Mouse (Mus musculus) ES-Bruce4 (cell line): ENCODE results near the gene Ankle2. TPM values are rescaled to one million over a fixed set of nuclear protein-coding genes. Genes with fewer than 3 reads are reported as not detected.

Source experiments
- H3K27ac ChIP-seq: 2 replicates; pipeline ENCODE4 v1.5.1; 2012; ENCODE audit warnings: low read length, inconsistent platforms; ENCODE audit not compliant: insufficient read depth
- H3K27me3 ChIP-seq: 2 replicates; pipeline ENCODE4 v1.6.1; 2012; ENCODE audit warnings: mild to moderate bottlenecking, low read length, inconsistent platforms; ENCODE audit not compliant: control insufficient read depth, poor library complexity, insufficient read depth, severe bottlenecking
- H3K36me3 ChIP-seq: 2 replicates; pipeline ENCODE4 v1.6.1; 2012; ENCODE audit warnings: inconsistent platforms, mild to moderate bottlenecking, low read length, moderate library complexity; ENCODE audit not compliant: control insufficient read depth, poor library complexity, insufficient read depth, severe bottlenecking
- H3K4me1 ChIP-seq: one replicate; pipeline ENCODE4 v1.8.1; 2011; ENCODE audit warnings: low read length; ENCODE audit not compliant: control insufficient read depth, insufficient read depth
- H3K4me3 ChIP-seq: 2 replicates; pipeline ENCODE4 v1.5.1; 2011; ENCODE audit warnings: low read depth, mild to moderate bottlenecking, low read length
- H3K9ac ChIP-seq: 2 replicates; pipeline ENCODE4 v1.6.1; 2012; ENCODE audit warnings: low read depth, mild to moderate bottlenecking, inconsistent platforms; ENCODE audit not compliant: poor library complexity, severe bottlenecking
- H3K9me3 ChIP-seq: replicated peaks from 2 replicates; pipeline ENCODE4 v1.6.1; 2012; ENCODE audit warnings: mild to moderate bottlenecking, low read length, inconsistent platforms; ENCODE audit not compliant: control insufficient read depth, poor library complexity, insufficient read depth, severe bottlenecking
- CTCF ChIP-seq: IDR thresholded peaks from one replicate; pipeline ENCODE4 v1.8.1; 2011; ENCODE audit warnings: low read depth, low read length
- EP300 ChIP-seq: IDR thresholded peaks from 2 replicates; pipeline ENCODE4 v1.6.1; 2011; ENCODE audit warnings: low read depth, low read length; ENCODE audit not compliant: insufficient read depth
- POLR2A ChIP-seq: IDR thresholded peaks from one replicate; pipeline ENCODE4 v1.8.1; 2011; ENCODE audit warnings: low read length; ENCODE audit not compliant: insufficient read depth
- polyA plus RNA-seq: library from polyadenylated mRNA; stranded (reverse); fragments of >200 nt; gene quantifications from 2 replicates; pipeline ENCODE4 v1.2.4, GENCODE M21; 2011; ENCODE audit warnings: low read depth; ENCODE audit not compliant: missing spikeins, insufficient read depth, insufficient read length

Gene Ankle2
- polyA plus RNA-seq, 1 experiment: 52.3 TPM

DNA sequence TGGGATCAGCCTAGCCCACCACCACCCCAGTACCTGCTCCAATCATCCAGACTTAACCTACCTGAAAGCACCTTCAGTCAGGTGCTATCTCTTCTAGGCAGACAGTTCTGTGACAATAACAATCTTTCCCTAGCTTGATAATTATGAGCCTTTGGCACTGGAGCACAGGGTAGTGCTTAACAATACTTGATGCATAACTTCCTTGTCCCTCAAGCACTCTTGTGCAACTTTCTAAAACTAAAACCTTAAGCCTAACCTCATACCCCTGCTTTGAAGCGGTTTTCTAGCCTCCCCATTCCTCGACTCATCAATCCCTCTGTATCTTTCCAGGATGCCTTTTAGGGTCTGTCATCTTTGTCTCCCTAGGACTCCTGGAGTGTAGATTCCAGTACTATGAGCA is 44.0 kb downstream of the Ankle2 start:
- no peaks in the 10 kb centered on the region for H3K4me1 ChIP-seq
- no peaks in the 10 kb centered on the region for H3K27me3 ChIP-seq
- H3K4me3 ChIP-seq: no peak overlapping the region
- H3K9ac ChIP-seq: no peak overlapping the region
- H3K36me3 ChIP-seq: no peaks in the 10 kb centered on the region
- no peak overlapping the region for H3K27ac ChIP-seq
- TF ChIP-seq EP300 (no peak), POLR2A (no peak), CTCF (no peak)
- no peaks in the 10 kb centered on the region for H3K9me3 ChIP-seq

DNA sequence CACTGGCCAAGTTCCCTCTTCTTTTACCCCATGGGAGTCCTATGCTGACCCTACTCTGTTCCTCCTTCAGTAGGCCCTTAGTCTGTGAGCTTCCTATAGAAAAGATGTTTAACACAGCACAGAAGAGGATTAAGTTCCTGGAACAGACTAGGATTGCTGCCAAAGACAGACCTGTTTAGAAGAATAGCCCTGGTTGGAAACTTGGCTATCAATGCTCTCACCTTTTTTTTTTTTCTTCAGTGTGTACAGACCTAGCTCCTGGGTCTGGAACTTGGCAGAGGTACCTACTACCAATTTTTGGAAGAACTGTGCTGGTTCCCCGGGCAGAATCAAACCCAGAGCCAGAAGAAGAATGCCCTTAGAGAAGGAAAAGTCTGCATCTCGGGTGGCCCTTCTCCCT is 45.6 kb downstream of the Ankle2 start:
- H3K36me3 ChIP-seq: 0 out of 2 replicates have a peak, but pooled peaks cover 3% of the 10 kb centered on the region
- no peaks in the 10 kb centered on the region for H3K4me1 ChIP-seq
- TF ChIP-seq POLR2A (no peak), CTCF (no peak)
- H3K27me3 ChIP-seq: no peaks in the 10 kb centered on the region
- no peak overlapping the region for H3K27ac ChIP-seq
- no peak overlapping the region for H3K4me3 ChIP-seq
- H3K9me3 ChIP-seq: no peaks in the 10 kb centered on the region
- no peak overlapping the region for H3K9ac ChIP-seq

GRCm38 (mm10) chr5:110276910-110277309 is 46.1 kb downstream of the Ankle2 start:
- H3K4me3 ChIP-seq: no peak overlapping the region
- no peak overlapping the region for H3K9ac ChIP-seq
- no peak overlapping the region for H3K27ac ChIP-seq
- H3K36me3 ChIP-seq: 0 out of 2 replicates have a peak, but pooled peaks cover 3% of the 10 kb centered on the region
- no peaks in the 10 kb centered on the region for H3K27me3 ChIP-seq
- H3K9me3 ChIP-seq: no peaks in the 10 kb centered on the region
- TF ChIP-seq POLR2A: no peak
- no peak for TF ChIP-seq CTCF
- no peak for TF ChIP-seq EP300
- no peaks in the 10 kb centered on the region for H3K4me1 ChIP-seq

DNA sequence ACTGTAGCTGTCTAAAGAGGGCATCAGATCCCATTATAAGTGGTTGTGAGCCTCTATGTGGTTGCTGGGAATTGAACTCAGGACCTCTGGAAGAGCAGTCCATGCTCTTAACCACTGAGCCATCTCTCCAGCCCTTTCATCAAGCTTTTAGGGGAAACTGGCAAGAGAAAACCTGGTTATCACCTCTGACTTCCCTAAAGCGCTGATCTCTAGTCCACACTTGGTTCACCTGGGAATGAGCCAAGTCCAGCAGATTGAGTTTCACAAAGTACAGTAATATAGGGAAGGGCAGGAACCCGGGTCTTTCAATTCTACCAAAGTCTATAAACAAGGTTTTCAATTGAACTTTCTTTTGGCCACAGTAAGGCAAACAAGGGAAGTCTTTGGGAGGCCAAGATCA is 51.2 kb downstream of the Ankle2 start:
- H3K27me3 ChIP-seq: no peaks in the 10 kb centered on the region; the same call in 1 of the 2 replicates
- no peaks in the 10 kb centered on the region for H3K9me3 ChIP-seq
- no peak overlapping the region for H3K9ac ChIP-seq
- TF ChIP-seq CTCF (no peak), POLR2A (no peak), EP300 (no peak)
- H3K27ac ChIP-seq: no peak overlapping the region
- H3K4me3 ChIP-seq: no peak overlapping the region
- no peaks in the 10 kb centered on the region for H3K4me1 ChIP-seq
- 0 out of 2 replicates have a peak, but pooled peaks cover 3% of the 10 kb centered on the region for H3K36me3 ChIP-seq

- no peak overlapping the region for H3K4me3 ChIP-seq
- no peak for TF ChIP-seq EP300
- TF ChIP-seq CTCF: peak; percentile 54
- no peaks in the 10 kb centered on the region for H3K9me3 ChIP-seq
Measured at GRCm38 (mm10) chr5:110284536-110284935, 53.7 kb downstream of the Ankle2 start.

GRCm38 (mm10) chr5:110285156-110285555 is 54.4 kb downstream of the Ankle2 start:
- Histone ChIP-seq H3K4me1 (no peaks in the 10 kb centered on the region), H3K27ac (no peak overlapping the region), H3K36me3 (peaks cover 18% of the 10 kb centered on the region), H3K9me3 (no peaks in the 10 kb centered on the region), H3K4me3 (peak overlapping the region; percentile 86), H3K27me3 (no peaks in the 10 kb centered on the region; the same call in 1 of the 2 replicates), H3K9ac (peak overlapping the region; percentile 95)
- TF ChIP-seq EP300 (no peak), CTCF (no peak), POLR2A (no peak)

More at GRCm38 (mm10) chr5:110284536-110284935, 53.7 kb downstream of the Ankle2 start:
- no peak overlapping the region for H3K27ac ChIP-seq
- H3K36me3 ChIP-seq: peaks cover 13% of the 10 kb centered on the region
- no peaks in the 10 kb centered on the region for H3K4me1 ChIP-seq
- H3K9ac ChIP-seq: peak overlapping the region; percentile 95
- H3K27me3 ChIP-seq: no peaks in the 10 kb centered on the region; the same call in 1 of the 2 replicates
